Mouse (Mus musculus): ENCODE measurements around the gene Olfr859. TPM values are rescaled to one million over a fixed set of nuclear protein-coding genes. Genes with fewer than 3 reads are reported as not detected.

Olfr859 gene
- polyA plus RNA-seq (2012; rRNA removed), result not detected in 2 replicates

GRCm38 (mm10) chr9:19804606-19805005 is at the start of gene Olfr859:
Gene Olfr859, plus strand, starts transcription at chr9:19804906.

DNA sequence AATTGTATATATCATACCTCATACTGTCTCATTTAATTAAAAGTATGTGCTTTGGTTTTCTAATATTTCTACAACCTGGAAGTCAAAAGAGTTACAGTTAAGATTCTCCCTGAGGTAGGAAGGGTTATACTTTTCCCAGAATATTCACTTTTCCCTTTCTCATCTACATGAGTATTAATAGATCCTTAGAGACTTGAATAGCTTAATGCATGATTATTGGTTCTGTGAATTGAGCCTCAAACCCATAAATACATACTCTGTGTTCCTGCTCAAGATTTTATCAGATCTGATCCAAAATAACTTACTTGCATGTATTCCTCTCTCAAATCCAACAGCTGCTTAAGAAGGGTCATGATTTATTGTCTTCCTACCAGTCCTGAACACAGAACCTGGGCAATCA is 24.7 kb upstream of the Olfr859 start, which contains the start of gene Olfr58:
TSS of gene Olfr58 (plus strand) at position 301 of the 400 bp plus-strand sequence.

DNA sequence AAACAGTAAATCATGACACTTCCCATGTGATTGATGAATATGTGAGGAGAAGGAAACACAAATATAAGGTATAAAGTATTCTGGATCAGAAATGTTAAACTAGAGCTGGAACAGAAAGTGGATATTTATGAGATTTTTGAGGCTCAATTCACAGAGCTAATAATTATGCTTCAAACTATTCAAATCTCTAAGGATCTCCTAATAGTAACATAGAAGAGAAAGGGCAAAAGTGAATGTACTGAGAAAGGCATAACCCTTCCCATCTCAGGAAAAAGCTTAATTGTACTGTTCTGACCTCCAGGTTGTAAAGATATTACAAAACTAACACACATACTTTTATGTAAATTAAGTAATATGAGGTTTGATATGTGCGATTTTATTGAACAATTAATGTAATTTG is 44.9 kb downstream of the Olfr859 start, which contains the start of gene Olfr860:
TSS of gene Olfr860 (minus strand) at position 101 of the 400 bp plus-strand sequence.

Other genes with a start within 250 kb of the Olfr859 start
- gene Olfr854, start 237.5 kb upstream of the Olfr859 start, polyA plus RNA-seq (2012; rRNA removed), result not detected in 2 replicates
- gene Olfr855, start 222.3 kb upstream of the Olfr859 start, polyA plus RNA-seq (2012; rRNA removed), result not detected in 2 replicates
- 0.81 and 1.0 TPM in 2 replicates for gene Zfp317, start 182.8 kb upstream of the Olfr859 start, polyA plus RNA-seq (2012; rRNA removed)
- gene Olfr857, start 95.5 kb upstream of the Olfr859 start, polyA plus RNA-seq (2012; rRNA removed), result not detected in 2 replicates
- gene Olfr58, start 24.6 kb upstream of the Olfr859 start, polyA plus RNA-seq (2012; rRNA removed), result not detected in 2 replicates
- not detected in 2 replicates for gene Olfr860, start 44.8 kb downstream of the Olfr859 start, polyA plus RNA-seq (2012; rRNA removed)
- not detected in 2 replicates for gene Olfr862, start 83.1 kb downstream of the Olfr859 start, polyA plus RNA-seq (2012; rRNA removed)
- not detected in 2 replicates for gene Olfr77, start 112.0 kb downstream of the Olfr859 start, polyA plus RNA-seq (2012; rRNA removed)
- gene Olfr866, start 223.1 kb downstream of the Olfr859 start, polyA plus RNA-seq (2012; rRNA removed), result not detected in 2 replicates

Measured in stomach, adult 2 months (tissue).